Mouse (Mus musculus) MEL (cell line): ENCODE results near the gene Tlr12.

Source experiments
- GABPA ChIP-seq: IDR thresholded peaks from 2 replicates; pipeline ENCODE4 v1.6.1; 2012; ENCODE audit warnings: low read depth, mild to moderate bottlenecking, inconsistent platforms, low read length, improper control_type of control experiment, moderate library complexity
- POLR2A ChIP-seq, 2 experiments: IDR thresholded peaks; 2 replicates each; pipeline ENCODE4 v1.6.1; 2011 to 2012; ENCODE audit warnings: low read length in 2 of 2, mild to moderate bottlenecking in 2 of 2, control low read depth in 1 of 2, improper control_type of control experiment in 1 of 2, low read depth in 1 of 2, moderate library complexity in 1 of 2; ENCODE audit not compliant: control insufficient read depth in 1 of 2, insufficient read depth in 1 of 2, poor library complexity in 1 of 2

GRCm38 (mm10) chr4:128615761-128616160, 2.7 kb downstream of the Tlr12 start:
- TF ChIP-seq POLR2A (IDR thresholded peaks at IDR 0.05; ENCODE audit: control insufficient read depth in 1 of 2, insufficient read depth in 1 of 2, low read depth in 1 of 2, low read length in 2 of 2, poor library complexity in 1 of 2) (no peak), GABPA (no peak)
